Mouse (Mus musculus) embryo, embryonic 10 days (tissue): ENCODE data around the gene Usp47.
A peak's percentile ranks its signal among the peaks of the same experiment; 100 is the strongest.
"Not testable (repeated sequence)": the region's sequence is repeated elsewhere in the genome, so short reads cannot be mapped to it uniquely, and the experiment has no call there.

Experiments used
- DNase-seq: peaks from one replicate; pipeline ENCODE4 v3.0.0-alpha.2; 2015; ENCODE audit warnings: low spot score

The Usp47 gene

DNA sequence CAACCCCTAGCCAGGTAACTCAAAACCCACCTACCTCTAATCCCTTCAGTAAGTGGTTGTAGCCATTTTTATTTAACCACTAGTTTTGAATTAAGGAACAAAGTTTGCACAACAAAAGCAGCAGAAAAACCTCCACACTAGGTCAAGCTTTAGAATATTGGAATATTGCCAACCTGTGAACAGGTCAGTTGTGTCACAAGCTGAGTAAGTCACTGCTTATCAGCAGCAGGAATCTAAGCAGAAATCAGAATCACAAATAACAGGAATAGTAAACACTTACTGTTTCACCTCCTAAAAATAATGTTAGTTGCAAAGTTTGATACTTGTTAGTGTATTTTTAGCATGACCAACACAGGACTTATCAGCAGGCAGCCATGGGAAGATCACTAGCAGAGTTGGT lies 17.0 kb downstream of the Usp47 start:
- no peak for DNase-seq

DNA sequence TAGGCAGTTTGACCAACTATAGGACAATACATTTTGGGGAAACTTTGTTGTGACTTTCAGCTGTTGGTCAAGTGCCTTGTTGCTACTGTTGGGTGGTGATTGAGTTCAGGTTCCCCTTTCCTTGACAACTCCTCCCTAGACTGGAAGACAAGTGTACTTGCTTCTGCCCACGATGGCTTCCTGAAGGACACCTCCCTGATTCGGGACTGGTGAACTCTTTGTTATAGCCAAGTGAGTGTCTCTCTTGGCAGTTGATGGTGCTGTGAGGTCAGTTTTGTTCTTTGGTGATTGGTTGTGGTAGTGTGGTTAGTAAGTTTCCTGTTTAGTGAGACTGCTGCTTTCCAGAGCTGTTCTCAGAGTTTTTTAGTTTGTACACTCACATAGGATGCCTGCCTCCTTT lies 19.5 kb downstream of the Usp47 start:
- no peak for DNase-seq

GRCm38 (mm10) chr7:112045249-112045648 lies 21.9 kb downstream of the Usp47 start:
- DNase-seq = no peak

GRCm38 (mm10) chr7:112045794-112046388 lies 22.6 kb downstream of the Usp47 start:
- peak; percentile 44 for DNase-seq

DNA sequence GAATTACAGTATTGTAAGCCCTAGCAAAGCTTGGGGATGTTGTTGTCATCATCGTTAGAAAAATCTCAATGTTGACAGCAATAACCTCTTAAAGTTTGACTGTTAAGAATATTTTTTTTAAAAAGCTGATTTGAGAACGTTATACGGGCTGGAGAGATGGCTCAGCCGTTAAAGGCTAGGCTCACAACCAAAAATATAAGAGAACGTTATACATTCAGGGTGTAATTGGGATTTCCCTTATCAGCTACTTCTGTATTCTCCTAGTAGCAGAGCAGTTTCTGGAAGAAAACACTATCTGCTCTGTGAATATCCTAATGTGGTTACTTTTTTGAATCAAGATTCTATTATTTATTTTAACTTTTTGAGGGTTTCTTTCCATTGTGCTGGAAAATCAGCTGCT lies 25.3 kb downstream of the Usp47 start:
- DNase-seq = no peak

- DNase-seq = no peak
These were observed 30.4 kb downstream of the Usp47 start for GRCm38 (mm10) chr7:112053667-112054066.

GRCm38 (mm10) chr7:112055901-112056625 lies 32.8 kb downstream of the Usp47 start:
- DNase-seq = no peak

GRCm38 (mm10) chr7:112074868-112075267 lies 51.6 kb downstream of the Usp47 start:
- no peak for DNase-seq

DNA sequence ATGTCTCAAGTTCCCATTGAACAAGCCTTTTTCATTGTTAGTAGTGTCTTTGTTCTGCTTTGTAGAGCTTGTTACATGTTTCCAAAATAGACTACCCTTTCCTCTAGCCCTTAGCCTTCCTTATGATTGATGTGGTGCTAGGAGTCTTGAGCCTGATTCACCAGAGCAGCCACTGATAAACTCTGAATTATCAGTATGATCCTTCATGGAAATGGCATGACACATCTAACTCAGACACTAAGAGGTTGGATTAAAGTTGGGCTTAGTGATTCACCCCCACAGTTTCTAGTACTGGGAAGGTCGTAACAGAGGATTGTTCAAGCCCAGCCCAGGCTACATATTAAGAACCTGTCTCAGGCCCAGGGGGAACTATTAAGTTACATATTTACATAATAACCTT lies 59.3 kb downstream of the Usp47 start:
- DNase-seq = no peak

DNA sequence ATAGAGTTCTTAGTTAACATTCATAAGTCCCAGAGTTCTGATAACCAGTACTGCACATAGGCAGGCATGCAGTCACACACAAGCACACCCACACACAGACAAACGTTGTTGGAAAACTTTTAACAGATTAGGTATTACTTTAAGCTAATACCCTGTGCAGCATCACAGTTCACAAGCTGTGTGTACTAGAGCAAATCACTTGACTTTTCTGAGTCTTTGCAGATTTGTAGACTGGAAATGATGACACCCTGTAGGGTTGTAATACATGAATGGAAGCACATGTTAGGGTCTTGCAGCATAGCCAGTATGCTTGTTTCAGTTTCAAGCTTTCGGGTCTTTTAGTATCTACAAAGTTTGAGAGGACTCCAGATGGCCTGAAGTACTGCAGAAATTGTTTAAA lies 60.9 kb downstream of the Usp47 start:
- DNase-seq = no peak

- peak; percentile 90 for DNase-seq
These were observed 61.8 kb downstream of the Usp47 start for GRCm38 (mm10) chr7:112085062-112085461.

DNA sequence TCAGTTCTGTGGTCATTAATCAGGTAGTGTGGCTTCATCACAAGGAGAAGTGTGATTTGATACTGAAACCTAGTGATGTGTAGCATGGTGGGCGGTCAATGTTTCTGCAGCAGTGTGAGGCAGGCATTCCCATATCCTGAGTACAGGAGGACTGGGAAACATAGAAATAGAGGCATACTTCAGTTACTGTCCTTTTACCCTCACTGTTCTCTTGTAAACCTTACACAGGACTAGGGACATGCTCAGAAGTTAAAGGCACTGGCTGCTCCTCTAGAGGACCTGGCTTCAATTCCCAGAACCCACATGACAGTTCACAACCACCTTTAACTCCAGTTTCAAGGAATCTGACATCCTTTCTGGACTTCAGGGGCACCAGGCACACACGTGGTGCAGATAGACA lies 62.9 kb downstream of the Usp47 start:
- DNase-seq = no peak

GRCm38 (mm10) chr7:112094923-112095322 lies 71.6 kb downstream of the Usp47 start:
- not testable (repeated sequence) for DNase-seq

DNA sequence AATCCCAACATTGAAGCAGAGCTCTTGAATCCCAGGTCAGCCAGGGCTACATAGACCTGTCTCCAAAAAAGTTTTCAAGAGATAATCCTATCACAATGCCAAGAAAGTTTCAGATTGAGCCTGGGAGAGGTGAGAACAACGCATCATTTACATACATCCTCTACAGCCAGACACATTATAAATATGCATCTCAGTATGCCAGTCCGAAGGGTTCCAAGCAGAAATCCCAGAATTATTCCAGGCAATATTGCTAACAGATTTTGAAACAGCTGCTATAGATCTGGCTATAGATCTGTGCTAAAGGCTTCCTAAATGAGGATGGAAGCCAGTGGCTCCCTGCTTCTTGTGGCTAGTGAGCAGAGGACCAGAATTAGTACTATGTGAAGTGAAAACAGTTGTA lies 77.6 kb downstream of the Usp47 start:
- DNase-seq = no peak

DNA sequence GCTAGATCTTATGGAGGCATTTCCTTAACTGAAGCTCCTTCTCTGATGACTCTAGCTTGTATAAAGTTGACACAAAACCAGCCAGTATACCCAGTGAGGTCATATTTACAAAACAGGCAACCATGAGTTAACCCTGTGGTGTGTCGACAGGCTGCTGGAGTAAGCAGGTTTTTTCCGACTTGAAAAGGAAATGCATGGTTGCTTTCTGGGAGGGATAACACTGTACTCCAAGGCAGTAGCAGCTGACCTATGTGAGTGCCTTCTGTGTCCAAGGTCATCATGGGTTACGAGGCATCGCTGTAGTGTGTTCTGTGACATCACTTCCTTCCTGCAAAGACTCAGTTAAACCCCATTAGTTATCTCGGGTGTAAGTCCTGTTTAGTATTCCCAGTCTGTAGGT lies 79.6 kb downstream of the Usp47 start:
- no peak for DNase-seq

GRCm38 (mm10) chr7:112103816-112104215 lies 80.5 kb downstream of the Usp47 start:
- DNase-seq = no peak

DNA sequence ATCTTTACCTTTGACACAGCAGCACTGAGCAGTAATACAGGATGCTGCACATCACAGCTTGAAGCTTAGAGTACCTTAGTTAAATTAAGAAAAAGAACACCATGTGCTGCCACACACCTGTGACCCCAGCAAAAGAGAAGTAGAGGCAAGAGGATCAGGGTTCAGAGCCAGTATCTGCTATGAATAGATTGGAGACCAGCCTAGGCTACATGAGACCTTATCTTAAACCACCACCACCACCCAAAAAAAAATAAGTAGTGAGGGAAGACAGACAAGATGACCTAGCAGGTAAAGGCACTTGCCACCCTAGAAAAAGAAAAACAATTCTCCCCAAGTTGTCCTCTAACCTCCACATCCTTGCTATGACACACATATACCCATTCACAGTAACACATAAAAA lies 85.5 kb downstream of the Usp47 start:
- no peak for DNase-seq

GRCm38 (mm10) chr7:112110638-112111372 lies 87.5 kb downstream of the Usp47 start:
- no peak for DNase-seq

DNA sequence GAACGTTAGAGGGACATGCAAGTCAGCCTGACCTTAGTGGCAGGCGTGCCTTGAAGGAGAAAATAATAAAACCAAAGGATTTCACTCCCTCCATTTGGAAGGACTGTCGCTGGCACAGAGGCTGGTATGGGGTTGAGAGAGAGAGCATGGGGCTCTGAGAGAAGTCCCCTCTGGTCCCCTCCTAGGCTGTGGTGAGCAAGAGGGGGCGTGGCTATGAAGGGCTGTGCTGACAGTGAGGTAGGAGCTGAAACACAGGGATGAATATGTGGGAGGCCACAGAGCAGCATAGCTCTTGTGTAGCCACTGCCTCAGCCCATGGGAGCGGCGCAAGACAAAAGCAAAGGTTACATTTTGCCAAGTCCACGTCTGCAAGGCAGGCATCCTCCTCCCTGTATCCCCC lies 94.2 kb downstream of the Usp47 start:
- no peak for DNase-seq

DNA sequence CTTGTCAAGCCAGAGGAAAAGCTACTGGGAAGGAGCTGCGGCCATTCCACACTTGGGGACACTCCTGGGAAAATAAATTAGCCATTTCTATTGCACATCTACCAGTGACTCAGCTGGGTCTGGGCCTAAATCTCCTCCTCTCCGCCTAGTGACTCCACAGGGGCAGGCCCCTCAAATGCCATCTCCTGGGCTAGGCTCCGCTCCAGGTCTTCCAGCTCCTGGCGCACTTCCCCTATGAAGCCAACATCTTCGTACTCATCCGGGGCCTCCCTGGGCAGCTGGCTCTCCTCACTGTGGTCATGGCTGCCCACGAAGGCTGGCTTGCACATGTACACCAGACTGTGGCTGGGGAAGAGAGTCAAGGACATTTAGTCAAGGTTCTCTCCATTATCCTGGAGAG lies 94.8 kb downstream of the Usp47 start:
- DNase-seq = no peak

- no peak for DNase-seq
These were observed 95.9 kb downstream of the Usp47 start for GRCm38 (mm10) chr7:112119248-112119647.

GRCm38 (mm10) chr7:112120861-112121810 lies 97.8 kb downstream of the Usp47 start:
- DNase-seq = no peak
